Mouse (Mus musculus) liver, adult 2 months (tissue): Measurements from ENCODE around the gene Cdhr3.

Source experiments
- CTCF ChIP-seq: fragments of 200-500 bp; IDR thresholded peaks from 2 replicates; pipeline ENCODE4 v1.5.1; 2011; ENCODE audit warnings: low read depth, low read length, control low read depth
- POLR2A ChIP-seq: fragments of 200-500 bp; IDR thresholded peaks from 2 replicates; pipeline ENCODE4 v1.6.1; 2011; ENCODE audit warnings: low read length, control low read depth; ENCODE audit not compliant: insufficient read depth; ENCODE audit errors: extremely low read depth

- no peak for TF ChIP-seq CTCF
- TF ChIP-seq POLR2A: no peak
Observed at GRCm38 (mm10) chr12:33128702-33129101, 36.0 kb upstream of the Cdhr3 start.
